Mouse (Mus musculus) erythroblast, adult 5-6 weeks (primary cell): ENCODE data around the gene Defb22. TPM values are rescaled to one million over a fixed set of nuclear protein-coding genes. Genes with fewer than 3 reads are reported as not detected.

Experiments used
- ATAC-seq: replicated peaks from 2 replicates; pipeline ENCODE4 v1.8.0; 2016; ENCODE audit warnings: moderate number of reproducible peaks, mild to moderate bottlenecking, moderate TSS enrichment, inconsistent platforms; ENCODE audit not compliant: poor library complexity, low FRiP score, severe bottlenecking
- total RNA-seq, 2 experiments: library from RNA; stranded (forward) in 1 of 2; stranded (reverse) in 1 of 2; fragments of 150-400 nt in 1 of 2; fragments of 200-764, 138-1000 nt in 1 of 2; gene quantifications; 2 replicates each; pipeline versions ENCODE4 v1.2.3 to v1.2.4; 2015 to 2017; ENCODE audit warnings: low replicate concordance in 2 of 2

Defb22 gene
- total RNA-seq (2015; ENCODE audit: low replicate concordance) (not detected in 2 replicates), total RNA-seq (2017; ENCODE audit: low replicate concordance) (not detected in 2 replicates)

DNA sequence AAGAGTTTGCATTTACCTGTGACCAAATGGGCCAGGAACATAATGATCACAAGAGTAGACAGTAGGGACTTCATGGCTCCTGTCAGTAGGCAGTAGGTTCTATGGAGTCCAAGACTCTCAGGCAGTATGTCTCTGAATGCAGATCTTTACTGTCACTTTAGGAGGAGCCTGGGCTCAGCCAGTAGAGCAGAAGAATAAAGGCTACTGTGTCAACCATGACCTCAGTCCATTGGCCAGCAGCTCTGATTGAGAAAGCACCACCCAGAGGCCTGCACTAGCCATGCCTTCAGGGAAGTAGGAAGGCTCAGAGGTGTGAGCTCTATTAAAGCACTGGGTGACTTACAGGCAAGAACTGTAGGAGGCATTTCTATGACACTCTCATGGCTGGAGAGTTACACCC, at the start of gene Defb22:
Gene Defb22, minus strand, starts transcription at position 101 of the 400 bp plus-strand sequence.
- no peak for ATAC-seq

DNA sequence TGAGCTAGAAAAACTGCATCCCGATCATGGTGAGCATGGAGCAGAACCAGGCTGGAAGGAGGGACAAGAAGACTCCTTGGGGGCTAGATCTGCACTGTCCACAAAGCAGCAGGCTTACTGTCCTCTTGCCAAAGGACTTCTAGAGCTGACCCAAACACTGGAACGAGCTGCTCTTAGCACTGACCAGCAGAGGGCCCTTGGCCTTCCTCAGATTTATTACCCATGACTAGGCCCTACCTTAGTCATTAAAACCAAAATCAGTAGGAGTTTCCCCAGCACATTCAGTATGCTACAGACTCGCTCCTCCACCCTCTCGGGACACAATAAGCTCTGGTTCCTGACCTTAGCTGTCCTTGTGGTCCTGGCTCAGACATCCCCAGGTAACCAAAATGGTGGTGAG, 28.0 kb upstream of the Defb22 start, which contains the start of gene Defb28:
Gene Defb28, plus strand, starts transcription at position 275 of the 400 bp plus-strand sequence.
- ATAC-seq: no peak

DNA sequence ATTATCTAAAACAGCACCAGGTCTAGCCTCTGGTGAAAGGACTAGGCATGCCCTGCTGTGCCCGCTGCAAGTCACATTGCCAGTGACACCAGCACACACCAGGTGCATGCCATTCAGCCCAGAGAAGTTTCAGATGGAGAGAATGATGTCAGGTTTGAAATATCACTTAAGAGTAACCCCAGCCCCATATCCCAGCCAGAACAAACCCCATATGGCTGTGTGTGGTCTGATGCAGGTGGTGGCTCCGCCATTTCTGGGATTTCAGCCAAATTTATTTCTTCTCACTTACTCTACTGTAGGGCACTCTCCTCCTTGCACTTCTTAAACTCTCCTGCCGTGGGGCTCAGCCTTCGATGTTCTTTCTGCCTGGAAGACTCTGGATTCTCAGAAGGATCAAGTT, 26.1 kb upstream of the Defb22 start:
- ATAC-seq: no peak

DNA sequence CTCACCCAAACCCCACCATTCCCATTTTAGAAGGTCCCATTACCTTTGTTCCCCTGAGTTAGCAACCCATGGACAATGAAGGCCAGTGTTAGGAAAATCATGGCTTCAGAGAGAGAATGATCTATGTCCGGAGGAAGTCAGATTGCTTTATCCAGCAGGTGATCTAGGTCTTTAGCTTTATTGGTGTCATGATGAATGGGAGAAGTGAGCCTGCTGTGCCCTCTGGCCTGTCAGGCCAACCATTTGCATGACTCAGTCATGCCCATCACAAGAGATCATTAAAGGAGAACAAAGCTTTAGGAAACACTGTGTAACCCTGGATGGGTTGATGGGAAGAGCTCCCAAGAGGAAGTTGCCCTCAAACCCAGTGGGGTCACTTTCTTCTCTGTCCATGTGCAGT, 21.7 kb upstream of the Defb22 start, which contains the start of gene Defb26:
Gene Defb26, minus strand, starts transcription at position 101 of the 400 bp plus-strand sequence.
- no peak for ATAC-seq

DNA sequence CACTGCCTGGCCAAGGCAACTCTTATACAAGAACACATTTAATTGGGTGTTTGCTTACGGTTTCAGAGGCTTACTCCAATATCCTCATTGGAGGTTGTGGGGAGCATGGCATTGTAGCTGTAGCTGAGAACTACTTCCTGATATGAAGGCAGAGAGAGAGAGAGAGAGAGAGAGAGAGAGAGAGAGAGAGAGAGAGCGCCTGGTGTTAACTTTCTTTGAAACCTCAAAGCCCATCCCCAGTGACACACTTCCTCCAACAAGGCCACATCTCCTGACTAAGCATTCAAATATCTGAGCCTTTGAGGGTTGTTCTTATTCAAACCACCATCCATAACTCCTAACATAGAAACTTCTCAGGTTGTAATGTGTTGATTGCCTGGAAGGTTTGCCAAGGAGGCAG, 14.0 kb upstream of the Defb22 start:
- ATAC-seq: no peak

DNA sequence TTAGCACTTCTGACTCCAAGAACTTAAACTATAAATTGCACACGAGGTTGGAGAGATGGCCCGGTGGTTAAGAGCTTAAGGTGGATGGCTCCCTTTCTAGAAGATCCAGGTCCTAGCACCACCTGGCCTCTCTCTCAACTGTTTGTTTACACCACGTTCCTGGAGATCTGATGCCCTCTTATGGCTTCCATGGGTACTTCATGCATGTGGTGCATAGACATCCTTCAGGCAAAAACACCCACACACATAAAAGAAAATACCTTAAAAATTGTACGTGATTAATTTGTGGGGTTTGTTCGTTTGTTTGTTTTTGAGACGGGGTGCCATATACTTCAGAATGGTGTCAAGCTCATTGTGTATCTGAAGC, 10.9 kb upstream of the Defb22 start:
- ATAC-seq: no peak

DNA sequence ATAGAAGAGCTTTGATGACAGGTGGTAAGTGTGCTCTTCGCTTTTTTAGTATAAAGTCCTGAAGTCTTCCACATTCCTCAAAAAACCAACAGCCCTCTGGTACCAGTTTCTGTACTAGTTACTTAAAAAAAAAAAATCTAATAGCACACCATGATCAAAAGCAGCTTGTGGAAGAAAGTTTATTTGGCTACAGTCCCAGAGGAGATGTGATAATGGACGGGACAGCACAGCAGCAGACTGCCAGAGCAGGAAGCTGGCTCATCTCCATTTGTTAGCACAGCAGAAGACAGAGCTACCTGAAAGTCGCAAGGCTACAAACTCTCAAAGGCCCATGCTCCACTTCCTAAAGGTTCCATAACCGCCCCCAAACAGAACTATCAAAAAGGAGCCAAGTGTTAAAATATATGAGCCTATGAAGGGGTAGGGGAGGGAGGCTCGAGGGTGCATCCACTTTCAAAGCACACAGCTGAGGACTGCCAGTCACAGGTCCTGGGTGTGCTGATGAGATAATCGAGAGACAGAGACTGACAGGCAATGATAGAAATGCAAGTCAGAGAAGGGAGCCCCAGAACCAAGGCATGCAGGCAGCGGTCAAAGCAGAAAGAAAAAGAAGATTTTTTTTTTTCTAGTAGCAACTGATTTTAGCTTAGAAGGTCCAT, 10.4 kb upstream of the Defb22 start:
- peak; percentile 75 for ATAC-seq

DNA sequence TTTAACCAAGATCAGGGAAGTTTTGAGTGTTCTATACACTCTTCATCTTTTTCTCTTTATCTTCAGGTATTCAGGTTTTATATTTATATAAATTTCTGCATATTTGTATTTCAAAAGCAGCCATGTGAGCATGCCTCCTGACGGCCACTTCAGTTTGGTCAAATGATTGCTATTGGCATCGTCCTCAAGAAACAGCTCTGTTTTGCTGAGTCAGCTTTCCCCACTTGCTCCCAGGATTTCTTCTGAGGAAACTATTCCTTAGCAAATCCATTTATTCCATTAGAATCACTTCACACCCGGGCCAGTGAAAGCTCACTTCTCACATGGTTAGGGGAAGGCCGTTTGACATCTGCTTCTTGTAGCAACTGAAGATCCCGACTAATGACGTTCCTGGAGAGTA, 8.1 kb upstream of the Defb22 start:
- ATAC-seq: no peak

DNA sequence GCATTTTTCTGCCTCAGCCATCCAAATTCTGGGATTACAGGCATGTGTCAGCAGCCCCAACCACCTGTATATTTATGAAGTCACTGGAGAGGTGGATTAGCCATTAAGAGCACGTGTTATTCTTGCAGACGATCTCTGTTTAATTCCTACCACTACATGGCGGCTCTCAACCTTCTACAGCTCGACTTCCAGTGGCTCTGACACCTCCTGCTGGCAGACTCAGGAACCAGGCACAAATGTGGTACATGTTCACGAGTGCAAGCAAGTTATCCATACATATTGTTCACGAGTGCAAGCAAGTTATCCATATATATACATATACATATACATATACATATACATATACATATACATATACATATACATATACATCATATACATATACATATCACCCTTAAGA, 3.2 kb upstream of the Defb22 start:
- ATAC-seq: no peak

DNA sequence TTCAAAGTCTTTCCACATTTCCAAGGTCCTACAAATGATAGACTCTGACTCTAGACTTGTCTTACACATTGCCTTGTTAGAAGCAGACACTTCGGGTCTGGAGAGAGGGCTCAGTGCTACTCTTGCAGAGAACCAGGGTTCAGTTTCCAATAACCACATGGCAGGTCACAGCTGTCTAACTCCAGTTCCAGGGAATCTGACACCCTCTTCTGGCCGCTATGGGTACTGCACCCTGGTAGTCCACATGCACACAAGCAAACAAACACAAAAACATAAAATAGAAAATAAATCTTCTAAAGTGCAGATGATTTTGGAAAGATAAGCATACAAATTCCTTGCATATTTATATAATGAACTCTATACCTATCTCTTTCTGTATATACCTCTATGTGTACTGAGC, 2.9 kb downstream of the Defb22 start:
- ATAC-seq: 0 out of 2 replicates have a peak, but pooled peaks have one; percentile 36

DNA sequence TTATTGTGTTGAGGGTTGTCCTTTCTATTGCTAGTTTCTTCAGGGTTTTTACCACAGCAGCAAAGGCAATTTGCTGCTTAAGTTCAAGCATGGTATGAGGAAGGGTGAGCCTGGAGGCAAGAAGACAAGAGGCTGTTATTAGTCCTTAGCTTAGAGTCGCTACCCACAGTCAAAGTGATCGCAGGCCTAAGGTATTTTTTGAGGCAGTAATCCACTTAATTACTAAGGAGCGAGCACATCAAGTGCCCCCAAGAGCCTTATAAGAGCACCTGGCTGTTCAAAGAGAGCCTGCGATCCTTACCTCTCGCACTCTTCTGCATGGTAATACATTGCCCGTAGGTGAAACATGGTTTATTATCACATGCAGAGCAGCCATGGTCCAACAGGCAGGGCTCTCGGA, 8.2 kb downstream of the Defb22 start:
- no peak for ATAC-seq

DNA sequence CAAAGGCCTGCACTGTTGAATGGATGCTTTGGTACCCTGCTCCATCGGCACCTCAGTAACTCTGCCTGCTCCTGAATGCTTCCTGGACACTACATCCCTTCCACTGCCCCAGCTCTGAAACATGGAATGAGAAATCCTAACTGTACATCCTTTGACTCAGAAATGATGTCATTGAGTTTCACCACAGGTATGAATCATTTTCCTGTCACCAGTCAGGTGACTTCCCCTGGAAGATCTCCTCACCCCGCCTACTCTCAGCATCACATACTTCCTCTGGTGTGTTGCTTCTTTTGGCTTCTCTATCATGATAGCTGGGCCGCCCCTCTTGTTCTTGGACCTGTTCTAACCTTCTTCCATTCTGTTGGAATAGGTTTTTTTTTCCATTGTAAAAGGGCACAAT, 9.1 kb downstream of the Defb22 start:
- no peak for ATAC-seq

DNA sequence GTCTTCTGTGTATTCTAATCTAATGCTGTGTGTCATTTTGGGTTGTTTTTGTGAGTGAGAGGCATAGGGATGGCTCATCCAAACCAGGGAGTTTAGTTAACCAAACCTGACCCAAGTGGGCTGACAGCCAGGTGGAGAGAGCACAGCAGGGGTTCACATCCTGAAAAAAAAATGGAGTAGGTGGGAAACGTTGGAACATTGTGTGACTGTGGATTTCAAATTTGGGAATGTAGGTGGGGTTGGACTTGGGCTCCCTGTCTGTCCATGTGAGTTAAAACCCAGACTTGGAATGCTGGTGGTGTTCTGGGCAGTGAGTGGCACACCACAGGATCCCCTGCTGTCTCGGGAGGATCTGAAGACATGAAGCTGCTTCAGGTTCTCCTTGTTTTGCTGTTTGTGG, 13.2 kb downstream of the Defb22 start, which contains the start of gene Defb20:
Gene Defb20, plus strand, starts transcription at position 301 of the 400 bp plus-strand sequence.
- ATAC-seq: no peak

DNA sequence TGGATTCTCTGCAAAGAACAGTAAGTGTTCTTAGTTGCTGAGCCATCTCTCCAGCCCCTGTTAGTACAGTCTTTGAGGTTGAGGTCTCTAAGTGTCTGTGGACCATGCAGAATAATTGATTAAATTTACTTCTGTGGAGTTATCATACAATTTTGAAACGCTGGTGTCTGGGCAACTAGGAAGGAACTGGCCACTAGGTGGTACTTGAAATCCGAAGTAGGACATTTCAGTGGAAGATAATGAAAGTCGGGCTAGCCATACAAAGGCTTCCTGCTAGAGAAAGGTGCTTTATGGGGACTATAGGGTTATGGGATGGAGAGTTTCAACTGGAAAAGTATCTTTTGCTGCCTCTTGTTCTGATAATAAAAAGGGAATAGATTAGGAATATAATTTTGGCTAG, 17.5 kb downstream of the Defb22 start:
- no peak for ATAC-seq

DNA sequence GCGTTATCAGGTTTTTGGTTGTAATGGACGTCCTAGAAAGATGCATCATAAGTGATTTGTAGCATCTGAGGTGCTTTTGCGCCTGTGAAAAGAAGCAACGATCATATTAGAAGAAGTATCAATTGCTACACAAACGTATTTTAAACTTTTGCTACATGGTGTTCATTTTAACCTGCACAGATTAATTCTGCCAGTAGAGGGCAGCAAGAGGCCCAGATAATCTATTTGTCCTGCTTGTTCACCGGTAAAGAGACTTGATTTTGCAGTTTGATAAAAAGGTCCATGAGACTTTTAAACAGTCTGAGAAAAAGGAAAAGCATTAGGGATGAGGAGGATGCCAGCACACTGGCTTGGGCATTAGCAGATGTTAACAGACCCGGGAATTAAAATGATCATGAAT, 19.0 kb downstream of the Defb22 start:
- ATAC-seq: no peak

DNA sequence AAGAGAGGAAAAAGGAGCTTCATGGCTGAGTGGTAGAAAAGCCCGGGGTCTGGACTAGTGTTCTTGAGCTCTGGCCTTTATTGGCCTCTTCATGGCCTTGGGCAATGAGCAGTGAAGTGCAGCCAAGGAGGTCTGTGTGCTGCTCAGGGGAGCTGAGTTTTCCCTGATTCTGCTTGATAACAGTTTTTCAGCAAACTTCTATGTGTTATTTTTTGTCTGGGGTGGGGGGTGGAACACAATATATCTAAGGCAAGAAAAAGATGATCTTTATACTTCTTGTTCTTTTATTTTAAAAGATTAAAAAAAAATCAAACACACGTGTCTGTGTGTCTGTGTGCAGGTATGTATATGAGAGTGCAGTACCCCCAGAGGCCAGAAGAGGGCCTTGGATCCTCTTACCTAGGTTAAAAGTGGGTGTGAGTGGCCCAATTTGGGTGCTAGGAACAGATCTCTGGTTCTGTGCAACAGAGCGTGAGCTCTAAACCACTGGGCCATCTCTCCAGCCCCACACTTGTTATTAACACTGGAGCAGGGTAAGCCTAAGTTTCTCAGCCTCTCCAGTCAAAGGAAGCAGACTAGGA, 25.3 kb downstream of the Defb22 start, which contains the start of gene Defb23:
Gene Defb23, minus strand, starts transcription at position 51 of the 581 bp plus-strand sequence.
- no peak; the same call in 1 of the 2 replicates for ATAC-seq

DNA sequence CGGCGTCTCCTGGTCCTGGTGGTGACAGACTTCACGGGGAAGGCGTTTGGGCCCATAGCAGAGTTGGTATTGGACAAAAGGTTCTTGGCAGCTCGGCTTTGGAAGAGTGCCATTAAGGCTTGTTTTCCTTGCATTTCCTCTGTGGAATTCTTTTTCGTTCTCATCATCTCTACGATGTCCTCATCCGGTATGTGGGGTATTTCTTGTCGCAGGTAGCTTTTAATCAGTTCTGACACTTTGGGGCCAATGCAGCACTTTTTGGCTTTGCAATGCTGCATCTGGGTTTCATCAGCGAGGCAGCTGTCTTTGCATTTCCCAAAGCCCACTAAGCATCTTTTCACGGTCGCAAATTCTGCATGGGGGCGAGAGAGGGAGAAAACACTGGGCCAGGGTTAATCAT, 30.7 kb downstream of the Defb22 start:
- no peak for ATAC-seq

DNA sequence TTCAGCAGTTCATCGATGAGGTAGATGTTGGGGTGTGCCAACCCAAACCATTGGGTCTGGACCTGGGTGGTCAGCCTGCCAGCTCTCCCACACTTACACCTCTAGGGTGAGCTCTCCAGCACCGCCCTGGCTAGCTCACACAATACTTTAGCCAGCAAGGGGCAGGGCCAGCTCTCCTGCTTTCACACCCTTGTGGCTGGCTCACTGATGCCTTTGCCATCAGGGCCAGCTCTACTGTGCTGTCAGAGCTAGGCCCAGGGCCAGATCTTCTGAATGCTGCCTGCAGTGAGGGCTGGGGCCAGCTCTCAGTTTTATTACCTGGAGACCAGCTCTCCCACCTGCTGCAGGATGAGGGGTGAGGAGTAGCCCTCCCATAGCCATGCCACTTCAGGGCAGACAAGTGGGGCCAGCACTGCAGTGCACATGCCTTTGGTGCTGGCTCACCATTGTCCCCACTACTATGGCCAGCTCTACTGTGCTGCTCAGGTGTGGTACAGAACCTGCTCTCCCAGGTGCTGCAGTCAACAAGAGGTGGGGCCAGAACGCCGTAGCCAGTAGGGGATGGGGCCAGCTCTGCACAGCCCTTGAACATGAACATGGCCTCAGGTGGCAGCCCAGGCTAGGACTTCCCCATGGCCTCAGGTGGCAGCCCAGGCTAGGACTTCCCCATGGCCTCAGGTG, 37.7 kb downstream of the Defb22 start:
- ATAC-seq: 0 out of 2 replicates have a peak, but pooled peaks have one; percentile 42

DNA sequence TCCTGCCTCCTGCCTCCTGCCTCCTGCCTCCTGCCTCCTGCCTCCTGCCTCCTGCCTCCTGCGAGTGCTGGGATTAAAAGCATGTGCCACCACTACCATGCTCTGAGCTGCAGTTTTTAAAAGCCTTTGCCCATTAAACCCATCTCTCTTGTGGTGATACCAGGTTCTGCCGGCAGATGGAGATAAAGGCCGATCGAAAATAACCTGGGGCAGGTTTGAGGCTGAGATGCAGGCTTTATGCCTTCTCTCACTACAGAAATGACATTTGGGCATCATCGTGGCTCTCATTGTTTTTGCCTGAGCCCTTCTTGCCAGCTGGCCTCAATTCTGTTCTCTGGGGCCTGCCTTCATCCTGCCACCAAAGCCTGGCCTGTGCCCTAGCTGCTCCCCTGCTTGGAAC, 39.7 kb downstream of the Defb22 start:
- no peak for ATAC-seq

DNA sequence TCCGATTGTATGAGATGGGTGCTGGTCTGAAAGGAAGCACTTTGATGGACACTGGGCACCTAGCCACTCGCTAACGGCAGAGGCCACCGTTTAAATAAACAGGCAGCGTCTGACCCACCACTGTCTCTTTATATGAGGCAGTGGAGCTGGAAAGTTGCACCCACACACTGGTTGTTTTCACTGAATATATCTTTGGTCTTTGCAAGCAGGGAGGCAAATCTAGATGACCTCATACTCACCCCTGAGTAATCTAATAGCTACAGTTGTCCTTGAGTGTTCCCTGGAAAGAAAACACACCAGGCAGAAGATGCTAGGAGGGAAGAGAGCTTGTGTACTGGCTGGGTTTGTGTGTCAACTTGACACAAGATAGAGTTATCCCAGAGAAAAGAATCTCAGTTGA, 42.5 kb downstream of the Defb22 start:
- no peak for ATAC-seq

DNA sequence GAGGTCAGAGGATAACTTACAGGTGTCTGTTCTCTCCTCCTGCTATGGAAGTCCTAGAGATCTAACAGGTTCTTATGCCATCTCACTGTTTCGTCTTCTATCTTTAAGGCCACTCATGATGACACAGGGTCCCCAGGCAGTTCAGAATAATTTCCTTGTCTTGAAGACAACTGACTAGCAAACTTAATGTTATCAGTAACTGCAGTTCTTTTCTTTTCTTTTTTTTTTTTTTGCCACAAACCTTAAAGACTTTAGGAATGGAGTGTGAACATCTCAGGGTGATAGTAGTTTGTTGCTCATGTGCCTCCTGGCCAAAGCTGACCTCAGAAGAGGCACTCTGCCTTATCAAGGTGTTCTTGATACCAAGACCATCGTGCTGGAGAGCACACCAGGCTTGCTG, 43.3 kb downstream of the Defb22 start:
- ATAC-seq: no peak
